Mouse (Mus musculus) yolk sac, embryonic 10.5 days (tissue): ENCODE results near the gene Nup214.
"Not testable (repeated sequence)": the region's sequence is repeated elsewhere in the genome, so short reads cannot be mapped to it uniquely, and the experiment has no call there.

Source experiments
- DNase-seq: peaks from one replicate; pipeline ENCODE4 v3.0.0-alpha.2; 2017; ENCODE audit warnings: low spot score

The Nup214 gene

DNA sequence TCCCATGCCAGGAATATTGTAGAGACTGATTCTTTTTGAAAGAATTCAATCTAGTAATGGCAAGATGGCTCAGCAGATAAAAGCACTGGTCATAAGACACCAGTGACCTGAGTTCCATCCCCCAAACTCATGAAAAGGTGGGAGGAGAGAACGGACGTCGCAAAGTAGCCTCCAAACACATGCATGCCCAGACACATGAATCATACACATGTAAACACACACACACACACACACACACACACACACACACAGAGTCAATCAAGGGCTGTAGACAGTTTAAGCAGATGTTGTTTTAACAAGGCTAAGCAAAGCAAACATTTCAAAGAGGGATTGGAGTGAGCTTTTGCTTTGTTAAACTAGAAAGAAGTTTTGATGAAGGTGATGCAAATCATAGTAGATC is 10.0 kb upstream of the Nup214 start:
- no peak for DNase-seq

DNA sequence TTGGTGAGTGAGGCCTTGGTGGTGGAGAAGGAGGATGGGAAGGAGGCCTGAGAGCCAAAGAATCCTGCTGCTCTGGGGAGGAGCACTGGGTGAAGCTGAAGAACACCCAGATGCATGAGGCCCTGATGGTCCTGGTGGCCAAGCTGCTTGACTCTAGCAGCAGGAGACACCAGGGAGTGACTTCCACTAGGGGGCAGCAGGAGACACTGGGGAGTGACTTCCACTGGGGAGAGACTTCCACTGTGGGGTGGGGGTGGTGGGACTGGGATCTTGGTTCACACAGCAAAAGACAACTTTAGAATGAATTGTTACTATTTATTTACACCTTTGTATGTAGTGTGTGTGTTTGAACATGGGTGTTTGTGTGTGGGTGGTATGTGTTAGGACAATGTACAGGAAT is 9.1 kb upstream of the Nup214 start:
- DNase-seq, result no peak

DNA sequence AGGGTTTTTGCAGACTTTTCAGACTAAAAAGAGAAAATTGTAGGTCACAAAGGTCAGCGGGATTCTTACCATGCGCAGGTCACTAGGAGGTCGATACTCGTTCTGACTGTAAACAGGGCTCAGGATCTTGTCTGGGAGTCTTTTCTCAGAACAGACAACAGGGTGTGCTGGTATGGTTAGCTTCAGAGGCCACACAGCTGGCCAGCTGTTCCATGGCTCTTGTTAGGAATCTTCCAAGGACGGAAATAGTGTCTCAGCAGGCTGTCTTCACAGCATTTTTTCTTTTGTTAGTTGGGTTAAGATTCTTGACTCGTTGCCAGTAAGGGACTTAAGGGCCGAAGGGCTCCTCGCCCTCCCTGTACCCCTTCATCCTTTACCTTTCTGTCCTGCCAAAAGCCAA is 7.4 kb upstream of the Nup214 start:
- no peak for DNase-seq

DNA sequence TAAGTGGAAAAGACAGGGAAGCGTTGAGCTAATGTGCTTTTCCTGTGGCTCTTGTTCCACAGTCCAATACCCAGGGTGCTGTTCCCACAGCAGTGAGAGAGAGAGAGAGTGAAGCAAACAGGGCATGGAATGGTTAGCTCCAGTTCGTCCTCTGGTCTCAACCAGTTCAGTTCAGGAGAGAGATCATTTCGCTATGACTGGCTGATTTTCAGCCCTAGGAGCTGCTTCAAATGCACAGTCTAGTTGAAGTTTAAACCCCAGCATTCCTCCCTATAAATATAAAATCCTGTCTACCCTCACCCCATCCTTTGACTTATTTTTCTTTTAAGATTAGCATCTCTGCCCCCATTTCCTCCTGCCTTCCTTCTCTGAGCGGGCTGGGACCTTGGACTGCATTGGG is 1.6 kb upstream of the Nup214 start:
- no peak for DNase-seq

DNA sequence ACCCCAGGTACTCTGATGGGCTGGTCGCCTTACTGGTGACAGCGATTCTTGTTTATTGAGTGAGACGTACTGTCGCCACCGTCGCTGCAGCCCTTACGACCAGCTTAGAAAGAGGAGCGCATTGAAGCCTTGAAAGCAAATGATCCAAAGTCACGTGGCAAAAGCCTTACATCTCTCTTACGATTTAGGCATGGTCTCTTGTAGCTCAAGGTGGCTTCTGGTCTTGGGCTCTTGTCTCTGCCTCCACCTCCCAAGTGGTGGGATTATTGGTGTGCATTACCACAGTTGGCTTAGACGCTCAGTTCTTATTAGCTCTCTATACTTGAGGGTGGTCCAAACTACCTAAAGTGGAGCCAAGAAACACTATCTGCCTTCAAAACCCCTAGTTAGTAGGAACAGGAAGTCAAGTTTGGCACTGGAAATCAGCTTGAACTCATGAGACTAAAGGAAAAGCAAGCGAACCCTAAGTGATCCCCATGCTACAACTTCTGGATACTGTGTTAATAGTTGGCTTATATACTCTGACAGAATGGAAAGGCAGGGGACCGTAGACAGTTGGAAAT is 654 bp downstream of the Nup214 start:
- no peak for DNase-seq

DNA sequence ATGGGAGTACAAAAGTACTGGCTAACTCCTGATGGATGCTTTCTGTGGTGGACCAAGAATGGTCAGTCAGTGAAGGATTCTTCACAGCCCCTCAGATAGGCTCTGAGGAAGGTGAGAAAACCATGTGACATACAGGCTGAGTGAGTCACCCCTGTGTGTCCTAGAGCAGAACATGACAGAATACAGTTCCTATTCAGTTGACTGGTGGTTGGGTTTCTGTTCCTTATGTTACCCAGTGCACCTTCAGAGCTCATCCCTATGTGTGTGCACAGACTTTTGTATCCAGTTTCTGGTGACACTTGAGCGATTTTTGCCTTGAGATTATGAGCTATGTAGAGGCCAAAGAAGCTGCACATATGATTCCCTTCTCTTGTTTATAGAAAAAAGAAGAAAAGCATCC is 13.5 kb downstream of the Nup214 start:
- no peak for DNase-seq

DNA sequence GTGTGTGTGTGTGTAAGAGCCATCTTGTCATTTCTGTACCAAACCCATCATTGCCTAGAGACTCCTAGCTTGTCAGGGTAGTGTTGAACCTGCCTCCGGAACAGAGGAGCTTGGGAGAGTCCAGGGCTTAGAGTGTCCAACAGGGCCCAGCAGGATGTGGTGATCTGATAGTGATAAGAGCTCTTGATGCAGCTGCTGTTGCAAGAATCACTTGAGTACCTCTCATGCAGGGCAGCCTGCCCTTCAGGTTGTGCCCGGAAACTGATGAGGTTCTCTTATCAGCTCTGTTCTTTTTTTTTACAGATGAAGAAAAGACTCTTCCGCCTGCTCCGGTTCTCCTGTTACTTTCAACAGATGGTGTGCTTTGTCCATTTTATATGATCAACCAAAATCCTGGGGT is 16.7 kb downstream of the Nup214 start:
- DNase-seq, result no peak

DNA sequence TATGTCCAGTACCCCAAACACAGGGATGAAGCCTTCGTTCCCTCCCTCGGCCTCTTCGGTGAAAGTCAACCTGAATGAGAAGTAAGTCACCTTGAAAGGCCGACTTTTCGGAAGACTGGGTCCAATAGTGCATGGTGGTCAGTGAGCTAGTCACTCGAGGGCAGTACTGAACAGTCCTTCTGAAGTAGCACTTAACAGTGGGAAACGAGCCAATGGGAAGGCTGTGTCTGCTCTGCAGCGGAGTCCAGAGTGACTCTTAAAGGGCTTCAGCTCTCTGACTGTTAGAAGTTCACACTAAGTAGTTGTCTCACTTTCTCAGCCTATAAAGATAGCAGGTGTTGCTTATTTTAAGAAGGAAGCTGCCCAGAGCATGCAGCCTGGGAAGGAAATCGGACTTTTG is 20.7 kb downstream of the Nup214 start:
- DNase-seq, result no peak

DNA sequence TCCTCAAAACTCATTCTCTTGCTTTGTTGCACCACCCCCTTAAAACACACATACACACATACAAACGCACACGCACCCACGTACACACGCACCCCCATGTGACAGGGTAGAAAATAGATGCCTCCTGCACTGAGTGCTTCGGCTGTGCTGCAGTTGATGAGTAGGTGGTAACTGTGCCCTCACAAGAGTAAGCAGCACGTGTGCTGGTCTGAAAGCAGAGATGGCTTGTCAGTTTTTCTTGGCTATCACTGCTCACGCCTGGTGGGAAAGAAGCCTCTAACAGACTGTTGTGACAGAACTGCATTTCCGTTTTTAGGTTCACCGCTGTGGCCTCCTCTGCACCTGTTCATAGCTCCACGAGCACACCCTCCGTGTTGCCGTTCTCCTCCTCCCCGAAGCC is 21.8 kb downstream of the Nup214 start:
- no peak for DNase-seq

DNA sequence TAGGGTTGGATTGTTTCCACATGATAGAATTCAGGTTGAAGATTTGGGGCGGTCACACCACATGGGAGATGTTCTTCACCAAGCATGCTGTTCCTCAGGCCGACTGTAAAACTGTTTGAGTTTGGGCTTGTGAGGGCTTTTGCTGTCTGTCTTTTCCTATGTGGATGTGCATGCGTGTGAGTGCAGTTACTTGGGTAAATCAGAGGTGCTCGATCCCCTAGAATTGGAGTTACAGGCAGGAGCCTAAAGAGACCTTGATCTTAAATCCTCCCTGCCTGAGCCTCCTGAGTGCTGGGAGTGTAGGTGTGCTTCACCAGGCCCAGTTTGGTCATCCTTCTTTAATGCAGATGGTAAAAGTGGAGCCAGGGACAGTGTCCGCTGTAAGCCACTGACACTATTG is 23.3 kb downstream of the Nup214 start:
- DNase-seq, result no peak

DNA sequence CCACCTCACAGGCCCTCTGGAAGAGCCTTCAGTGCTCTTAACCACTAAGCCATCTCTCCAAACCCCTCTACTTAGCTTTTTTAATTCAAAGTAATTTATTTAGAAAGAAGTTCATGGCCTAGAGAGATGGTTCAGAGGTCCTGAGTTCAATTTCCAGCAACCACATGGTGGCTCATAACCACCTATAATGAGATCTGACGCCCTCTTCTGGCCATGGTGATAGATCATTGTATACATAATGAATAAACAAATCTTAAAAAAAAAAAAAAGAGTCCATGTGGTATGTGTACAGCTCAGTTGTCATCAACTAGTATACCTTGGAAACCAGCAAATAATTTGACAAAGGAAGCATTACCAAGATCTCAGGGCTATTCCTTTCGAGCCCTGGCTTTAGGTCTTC is 24.2 kb downstream of the Nup214 start:
- no peak for DNase-seq

DNA sequence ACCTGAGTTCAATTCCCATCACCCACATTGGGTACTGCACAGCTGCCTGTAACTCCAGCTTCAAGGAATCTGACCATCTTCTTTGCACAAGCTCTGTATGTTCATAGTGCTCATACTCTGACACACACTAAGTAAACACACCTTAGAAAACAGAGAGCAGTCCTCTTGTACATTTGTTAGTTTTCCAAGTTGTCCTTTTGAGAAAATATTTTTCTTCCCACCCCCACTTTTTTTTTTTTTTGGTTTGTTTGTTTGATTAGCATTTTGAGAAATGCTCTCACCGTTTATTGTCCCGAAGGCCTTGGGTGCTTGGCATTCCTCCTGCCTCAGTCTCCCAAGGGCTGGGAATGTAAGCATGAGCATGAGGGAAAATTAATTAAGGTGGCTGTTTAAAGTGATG is 34.1 kb downstream of the Nup214 start:
- DNase-seq, result no peak

DNA sequence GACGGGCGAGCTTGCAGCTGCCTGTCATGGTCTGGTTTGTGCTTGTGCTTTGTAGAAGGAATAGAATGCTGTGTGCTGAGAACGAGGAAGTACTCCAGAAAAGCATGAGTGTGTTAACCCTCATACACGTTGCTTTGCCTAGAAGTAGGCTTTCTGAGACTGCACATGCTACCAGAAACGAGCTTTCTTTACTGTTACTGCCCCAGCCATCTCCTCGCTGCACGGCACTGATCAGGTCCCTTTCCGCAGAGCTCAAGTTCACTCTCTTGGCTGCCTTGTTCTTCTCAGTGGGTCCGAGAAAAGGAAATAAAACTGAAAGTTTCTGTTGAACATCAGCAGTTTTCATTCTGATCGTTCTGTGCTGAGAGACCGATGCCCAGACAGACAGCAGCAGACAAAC is 34.5 kb downstream of the Nup214 start:
- no peak for DNase-seq

DNA sequence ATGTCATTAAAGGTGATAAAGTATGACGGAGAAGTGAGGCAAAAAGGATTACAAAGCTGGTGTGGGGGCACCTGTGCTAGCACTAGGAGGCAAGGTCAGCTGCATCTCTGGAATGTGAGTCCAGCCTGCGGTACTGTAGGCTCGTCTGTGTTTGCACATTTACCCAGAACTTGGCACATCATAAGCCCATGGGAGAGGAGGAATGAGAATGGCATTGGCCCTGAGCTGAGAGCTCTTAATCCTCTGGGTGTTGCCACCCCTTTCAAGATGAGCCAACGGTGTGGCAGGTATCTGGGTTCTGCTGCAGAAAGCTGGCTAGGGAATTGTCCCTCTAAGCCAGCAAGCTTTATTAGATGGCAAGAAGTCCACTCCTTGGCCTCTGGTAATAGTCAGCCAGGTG is 45.5 kb downstream of the Nup214 start:
- no peak for DNase-seq

DNA sequence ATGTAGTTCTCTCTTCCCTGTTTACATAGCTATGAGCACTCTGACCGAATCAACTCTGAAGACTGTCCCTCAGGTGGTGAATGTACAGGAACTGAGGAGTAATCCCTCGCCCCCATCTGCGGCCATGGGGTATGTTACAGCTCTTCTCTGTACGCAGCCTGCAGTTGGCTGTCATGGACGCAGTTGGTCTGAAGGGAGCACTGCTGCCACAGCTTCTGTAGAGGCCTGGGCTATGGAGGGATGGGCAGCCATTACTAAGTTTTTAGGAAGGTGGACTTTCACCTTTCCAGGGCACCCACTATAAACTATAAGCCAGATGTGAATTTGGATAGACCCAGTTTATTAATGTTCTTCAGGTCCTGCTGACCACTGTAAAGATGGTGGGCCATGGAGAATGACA is 46.0 kb downstream of the Nup214 start:
- DNase-seq, result no peak

DNA sequence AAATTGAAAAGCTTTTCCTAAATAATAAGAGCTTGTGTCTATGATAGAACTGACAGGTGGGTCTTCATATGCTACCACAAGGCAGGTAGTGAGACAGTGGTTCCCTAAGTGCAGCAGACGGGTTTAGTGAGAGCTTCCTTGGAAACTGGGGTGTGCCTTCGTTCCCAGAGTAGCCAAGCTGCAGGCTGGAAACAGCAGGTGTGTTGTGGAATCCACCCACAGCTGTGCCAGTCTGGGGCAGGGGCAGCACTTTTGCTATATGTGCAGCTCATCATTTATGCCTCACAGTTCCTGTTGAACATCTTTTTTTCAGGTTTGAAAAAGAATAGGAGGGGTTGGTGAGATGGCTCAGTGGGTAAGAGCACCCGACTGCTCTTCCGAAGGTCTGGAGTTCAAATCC is 50.1 kb downstream of the Nup214 start:
- no peak for DNase-seq

DNA sequence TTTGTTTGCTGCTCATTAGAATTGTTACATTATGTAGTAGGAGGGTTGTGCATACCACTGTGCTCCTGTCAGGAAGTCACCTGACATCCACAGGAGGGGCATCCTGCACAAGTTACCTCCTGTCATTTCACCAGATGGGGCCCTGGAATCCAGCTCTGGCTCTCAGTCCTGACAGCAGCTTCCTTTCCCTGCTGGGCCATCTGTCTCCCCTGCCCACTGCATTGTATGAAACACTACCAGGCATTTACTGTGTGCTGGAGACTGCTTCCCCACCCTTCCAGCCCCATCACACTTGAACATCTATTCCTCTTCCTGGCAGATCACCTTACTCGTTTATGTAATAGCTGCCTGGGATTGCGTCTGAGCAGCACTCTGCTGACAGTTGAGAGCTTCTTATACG is 55.4 kb downstream of the Nup214 start:
- DNase-seq, result no peak

DNA sequence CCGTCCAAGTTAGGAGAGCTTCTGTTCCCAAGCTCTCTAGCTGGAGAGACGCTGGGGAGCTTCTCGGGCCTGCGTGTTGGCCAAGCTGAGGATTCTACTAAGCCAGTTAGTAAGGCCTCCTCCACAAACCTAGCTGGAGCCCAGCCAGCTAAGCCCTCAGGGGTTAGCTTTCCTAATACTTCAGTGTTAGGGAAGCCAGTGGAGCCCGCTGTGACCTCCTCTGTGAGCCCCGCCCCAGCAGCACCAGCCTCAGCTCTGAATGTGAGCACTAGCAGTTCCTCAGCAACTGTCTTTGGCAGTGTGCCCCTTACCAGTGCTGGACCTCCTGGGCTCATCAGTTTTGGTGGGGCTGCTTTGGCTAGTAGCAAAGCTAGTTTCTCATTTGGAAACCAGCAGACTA is 59.2 kb downstream of the Nup214 start:
- DNase-seq, result no peak

DNA sequence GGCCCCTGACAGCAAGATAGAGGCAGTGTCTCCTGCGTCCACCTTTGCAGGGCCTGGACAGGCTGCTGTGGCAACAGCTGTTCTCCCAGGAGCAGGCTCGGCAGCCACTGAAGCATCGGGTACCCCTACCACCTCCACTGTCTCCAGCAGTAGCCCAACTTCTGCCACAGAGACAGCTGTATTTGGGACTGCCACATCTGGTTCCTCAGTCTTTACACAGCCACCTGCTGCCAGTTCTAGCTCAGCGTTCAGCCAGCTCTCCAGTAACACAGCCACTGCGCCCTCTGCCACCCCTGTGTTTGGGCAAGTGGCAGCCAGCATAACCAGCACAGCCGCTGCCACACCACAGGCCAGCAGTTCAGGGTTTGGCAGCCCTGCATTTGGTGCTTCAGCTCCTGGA is 60.0 kb downstream of the Nup214 start:
- DNase-seq, result no peak

DNA sequence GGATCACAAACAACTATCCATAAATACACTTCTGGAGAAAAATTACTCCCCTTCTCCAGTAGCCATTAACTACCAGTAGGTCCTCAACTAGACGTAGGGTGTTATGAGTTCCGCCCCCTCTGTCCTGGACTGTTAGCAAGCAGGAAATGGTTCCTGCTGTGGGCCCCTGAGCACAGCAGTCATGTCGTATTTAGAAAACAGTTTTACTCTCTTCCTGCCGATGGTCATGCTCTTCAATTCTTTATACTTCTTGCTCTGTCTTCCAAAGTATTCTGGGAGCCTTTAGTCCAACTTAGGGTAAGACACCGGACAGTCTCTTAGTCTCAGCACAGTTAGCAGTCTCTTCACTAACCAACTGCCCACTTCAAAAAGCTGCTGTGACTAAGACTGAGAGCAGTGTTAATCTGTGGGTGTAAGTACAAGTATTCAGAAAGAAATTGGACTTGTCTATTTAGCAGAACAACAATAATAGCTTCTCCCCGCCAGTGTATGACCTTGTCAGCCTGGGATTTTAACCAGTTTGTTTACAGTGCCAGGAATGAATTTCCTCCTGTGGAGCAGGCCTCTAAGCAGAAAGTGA is 63.1 kb downstream of the Nup214 start:
- no peak for DNase-seq

DNA sequence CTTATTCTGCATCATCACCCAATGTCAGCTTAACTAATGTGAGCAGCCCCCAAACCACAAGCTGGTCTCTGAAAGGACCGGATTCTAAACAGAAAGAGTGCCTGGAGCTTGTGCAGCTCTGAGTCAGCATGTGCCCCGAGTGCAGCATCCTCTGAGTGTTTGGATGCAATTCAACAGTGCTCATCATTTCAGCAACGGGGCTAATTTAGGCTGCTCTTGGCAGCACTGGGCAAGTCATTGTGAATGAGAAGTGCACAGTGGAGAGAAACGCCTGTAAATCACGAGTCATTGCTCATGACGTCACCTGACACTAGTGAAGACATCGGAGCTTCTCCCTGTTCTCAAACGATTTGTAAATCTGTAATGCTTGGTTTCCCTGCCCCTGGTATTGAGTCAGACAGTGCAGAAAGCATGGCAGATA is 64.4 kb downstream of the Nup214 start:
- DNase-seq, result no peak

DNA sequence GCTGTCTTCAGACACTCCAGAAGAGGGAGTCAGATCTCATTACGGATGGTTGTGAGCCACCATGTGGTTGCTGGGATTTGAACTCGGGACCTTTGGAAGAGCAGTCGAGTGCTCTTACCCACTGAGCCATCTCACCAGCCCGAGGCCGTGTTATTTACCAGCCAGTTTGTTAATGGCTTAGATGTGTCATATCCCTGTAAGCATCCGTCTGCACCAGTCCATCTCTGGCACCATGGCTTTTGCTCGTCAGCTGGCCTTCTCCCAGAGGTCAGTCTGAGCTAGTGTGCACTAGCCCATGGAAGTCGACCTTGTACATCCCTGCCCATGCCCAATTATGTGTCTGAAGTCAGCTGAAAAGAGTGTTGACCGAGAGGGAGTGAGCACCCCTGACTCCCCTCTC is 66.4 kb downstream of the Nup214 start:
- not testable (repeated sequence) for DNase-seq

DNA sequence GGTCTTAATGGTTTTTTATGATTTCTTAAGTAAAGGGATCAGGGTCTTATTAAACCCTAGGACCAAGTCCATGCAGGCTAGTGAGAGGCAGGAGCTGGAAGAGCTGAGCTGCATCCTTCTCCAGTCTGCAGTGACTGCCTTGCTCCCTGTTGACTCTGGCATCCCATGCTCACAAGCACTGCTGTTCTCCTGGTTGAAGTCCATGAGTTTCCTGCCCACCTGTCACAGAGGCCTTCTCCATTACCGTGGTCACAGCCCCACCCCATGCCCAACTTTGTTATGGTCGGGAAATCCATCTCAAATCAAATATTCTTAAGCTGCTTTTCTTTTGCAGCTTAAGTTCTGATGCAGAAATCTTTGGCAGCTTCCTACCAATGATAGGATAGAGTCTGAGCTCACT is 66.9 kb downstream of the Nup214 start:
- DNase-seq, result no peak

DNA sequence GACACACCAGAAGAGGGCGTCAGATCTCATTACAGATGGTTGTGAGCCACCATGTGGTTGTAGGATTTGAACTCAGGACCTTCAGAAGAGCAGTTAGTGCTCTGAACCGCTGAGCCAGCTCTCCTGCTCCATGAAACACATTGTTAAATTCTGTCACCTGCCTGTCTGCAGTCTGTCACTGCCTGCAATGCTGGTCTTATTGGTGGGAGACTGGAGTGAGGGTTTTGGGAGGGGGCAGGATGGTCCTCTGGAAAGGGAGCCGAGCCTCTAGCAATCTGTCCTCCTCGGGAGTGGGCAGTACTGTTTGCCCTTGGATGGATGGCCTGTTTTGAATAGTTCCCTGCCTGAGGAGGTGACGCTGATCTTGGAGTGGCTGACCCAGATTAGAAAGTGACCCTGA is 69.6 kb downstream of the Nup214 start:
- no peak for DNase-seq

DNA sequence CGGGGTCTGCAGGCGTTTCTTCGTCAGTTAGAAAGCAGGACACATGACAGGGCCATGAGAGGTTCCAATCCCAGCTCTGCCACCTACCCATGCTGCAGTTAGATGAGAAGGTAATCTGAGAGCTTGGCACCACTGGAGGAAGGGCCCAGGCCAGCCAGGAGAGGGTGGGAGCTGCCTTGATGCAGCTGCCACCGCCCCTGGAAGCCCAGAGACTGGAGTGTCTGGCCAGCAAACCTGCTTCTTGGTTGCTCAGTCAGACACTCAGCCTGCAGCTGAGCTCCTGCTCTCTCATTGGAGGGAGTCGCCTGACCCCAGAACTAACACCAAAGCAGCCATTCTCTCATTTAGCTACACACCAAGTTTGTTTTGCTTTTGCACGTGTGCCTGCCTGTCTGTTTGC is 71.1 kb downstream of the Nup214 start:
- DNase-seq, result no peak
